Mouse (Mus musculus) CD8-positive naive resting alpha-beta T cell, adult 2 months (primary cell): ENCODE measurements at regions not wholly inside any gene's neighbourhood (a gene's known extent, or its start where the extent isn't known, plus 50 kb on each side); places are given as distances from the start of the nearest gene placed in this dataset.

Source experiments
- DNase-seq, 2 experiments: peaks; one replicate each; pipeline ENCODE4 v3.0.0; 2022; ENCODE audit warnings: low read depth in 2 of 2, low spot score in 2 of 2

DNA sequence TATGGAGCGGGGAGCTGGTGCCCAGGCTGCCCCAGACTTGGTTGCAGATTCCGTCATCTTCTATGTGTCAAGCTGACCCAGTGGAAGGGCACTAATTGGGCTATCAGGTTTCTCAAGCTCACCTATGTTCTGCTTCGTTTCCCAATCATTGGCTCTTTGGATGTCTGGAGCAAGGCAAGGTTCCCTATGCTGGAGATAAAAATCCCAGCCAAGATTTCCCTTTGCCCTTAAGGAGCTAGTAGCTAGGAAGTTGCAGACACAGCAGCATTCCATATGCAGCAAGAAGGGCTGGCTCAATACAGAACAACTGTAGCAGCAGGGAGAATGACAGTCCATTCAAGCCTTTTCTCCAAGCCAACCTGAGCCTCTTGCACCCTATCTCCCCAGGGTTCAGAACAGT, 159.2 kb upstream of the Zfp706 start:
- DNase-seq = no peak

DNA sequence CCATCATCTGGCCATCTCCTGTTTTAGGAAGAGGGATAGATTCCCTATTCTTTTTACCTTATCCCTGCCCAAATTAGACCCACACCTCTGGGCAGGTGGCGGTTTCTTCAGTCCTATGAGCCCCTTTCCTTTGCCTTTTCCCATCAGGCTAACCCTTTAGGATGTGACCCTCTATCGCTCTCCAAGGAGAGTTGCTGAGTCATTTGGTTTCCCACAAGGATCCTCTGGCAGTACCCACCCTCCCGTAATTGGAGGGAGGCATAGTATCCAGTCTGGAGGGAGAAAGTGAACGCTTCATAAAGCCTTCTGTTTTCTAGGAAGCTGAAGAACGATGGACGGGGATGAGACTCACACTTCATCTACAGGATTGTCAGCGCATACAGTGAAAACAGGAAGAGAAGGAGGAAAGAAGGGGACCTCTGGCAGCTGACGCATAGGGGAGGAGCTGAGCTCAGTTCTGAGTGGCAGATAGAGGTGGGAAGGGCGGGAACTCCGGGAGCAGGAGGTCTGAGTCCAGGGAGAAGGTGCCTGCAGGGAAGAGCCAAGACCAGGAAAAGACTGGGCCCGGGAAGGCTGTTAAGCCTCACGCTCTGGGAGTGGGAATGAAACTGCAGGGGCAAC, 158.4 kb upstream of the Zfp706 start:
- DNase-seq = no peak

DNA sequence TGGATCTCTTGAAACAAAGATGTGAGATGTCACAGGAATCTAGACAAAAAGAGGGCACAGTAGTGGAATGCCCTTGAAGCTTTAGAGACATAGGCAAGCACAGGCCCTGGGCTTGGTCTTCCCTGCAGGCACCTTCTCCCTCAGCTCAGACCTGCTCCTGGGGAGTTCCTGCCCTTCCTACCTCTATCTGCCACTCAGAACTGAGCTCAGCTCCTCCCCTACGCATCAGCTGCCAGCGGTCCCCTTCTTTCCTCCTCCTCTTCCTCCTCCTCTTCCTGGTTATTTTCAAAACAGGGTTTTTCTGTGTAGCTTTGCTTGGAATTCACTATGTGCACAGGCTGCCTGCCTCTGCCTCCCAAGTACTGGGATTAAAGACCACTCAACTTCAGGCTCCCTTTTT, 157.6 kb upstream of the Zfp706 start:
- no peak for DNase-seq

DNA sequence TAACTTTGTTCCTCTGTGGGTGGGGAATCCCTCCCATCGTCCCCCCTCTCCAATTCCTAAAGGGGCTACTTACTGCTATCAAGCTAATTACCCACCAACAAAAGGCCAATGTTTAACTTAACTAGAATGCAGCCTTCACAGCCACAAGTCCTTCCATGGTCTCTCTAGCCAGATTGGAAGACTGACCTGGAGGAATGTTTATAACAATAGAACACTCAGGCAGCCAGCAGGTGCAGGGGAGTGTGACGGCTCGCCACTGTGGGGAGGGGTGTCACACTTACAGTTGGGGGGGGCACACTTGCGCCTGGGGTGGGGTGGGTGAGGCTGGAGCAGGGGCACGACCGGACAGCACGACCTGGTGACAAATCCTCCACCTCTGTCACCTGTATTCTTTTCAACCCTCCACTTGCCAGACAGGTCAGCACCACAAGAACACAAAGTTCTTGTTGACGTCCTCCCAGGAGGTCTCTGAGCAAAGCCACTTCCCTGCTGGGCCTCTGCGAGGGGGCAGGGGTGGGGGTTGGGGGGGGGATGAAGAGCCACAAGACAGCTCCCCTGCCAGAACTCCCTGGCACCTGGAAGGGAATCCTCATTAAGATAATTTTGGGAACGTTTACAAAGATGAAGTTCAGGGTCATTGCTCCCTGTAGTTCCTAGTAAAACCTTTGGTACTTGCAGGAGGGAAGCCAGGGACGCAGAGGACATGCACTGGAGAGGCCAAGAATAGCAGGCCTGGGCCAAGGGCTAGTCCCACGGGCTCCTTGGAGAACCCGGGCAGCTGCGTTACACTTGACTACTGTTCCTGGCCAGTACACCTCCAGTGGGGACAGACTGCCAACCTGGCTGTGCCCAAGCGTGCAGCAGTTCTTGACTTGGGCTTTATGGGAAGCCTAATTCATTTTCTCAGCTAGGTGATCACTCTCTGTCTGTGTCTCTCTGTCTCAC, 156.9 kb upstream of the Zfp706 start:
- no peak for DNase-seq

DNA sequence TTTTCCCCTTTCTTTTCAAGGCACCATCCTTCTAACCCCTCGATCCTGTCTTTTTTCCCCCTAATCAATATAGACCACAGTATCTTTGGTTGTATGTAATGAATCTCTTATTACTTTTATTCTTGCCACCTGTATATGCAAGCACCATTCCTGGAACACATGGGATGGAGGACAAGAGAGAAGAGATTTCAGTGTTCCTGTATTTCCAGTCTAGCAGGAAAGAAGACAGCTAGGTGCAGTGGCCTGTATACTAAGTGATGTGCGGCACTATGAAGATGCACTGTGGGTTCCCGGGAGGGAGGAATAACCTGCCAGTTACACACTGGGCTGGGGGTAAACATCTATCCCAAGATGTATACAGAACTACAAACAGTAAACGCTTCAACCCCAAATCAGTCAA, 152.4 kb upstream of the Zfp706 start:
- DNase-seq = no peak

DNA sequence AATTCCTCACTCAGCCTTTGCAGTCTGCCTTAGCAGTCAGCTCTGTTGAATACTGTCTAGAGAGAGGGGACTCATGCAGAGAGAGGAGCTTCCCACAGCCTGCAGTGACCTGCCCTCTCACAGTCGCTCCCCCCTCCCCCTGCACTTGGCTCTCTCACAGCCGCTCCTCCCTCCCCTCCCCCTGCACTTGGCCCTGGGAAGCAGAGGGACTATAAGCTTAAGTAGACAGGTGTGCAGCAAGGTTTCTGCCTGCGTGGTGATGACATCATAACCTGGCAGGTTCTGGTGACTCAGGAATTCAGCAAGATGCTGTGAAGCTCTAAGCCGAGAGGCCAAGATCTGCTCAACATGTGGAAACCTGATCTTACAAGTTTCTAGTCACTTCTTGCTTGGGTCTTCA, 151.8 kb upstream of the Zfp706 start:
- DNase-seq = no peak

DNA sequence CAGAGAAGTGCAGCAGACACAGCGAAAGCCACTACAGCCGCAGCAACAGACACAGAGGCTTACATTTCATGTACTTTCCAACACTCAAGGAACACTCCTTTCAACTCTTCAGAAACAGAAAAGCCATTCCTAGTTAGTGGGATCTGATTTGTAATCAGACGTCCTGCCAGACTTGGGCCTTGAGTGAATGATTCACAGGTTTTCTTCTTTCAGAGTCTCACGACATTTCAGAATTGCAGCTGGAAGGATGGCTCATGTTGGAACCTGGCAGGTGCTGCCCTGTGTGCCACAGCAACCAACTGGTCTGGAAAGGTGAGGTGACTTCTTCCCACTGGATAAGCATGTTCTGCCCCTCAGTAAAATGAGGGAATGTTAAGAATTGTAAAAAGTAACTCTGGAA, 149.8 kb upstream of the Zfp706 start:
- no peak for DNase-seq

DNA sequence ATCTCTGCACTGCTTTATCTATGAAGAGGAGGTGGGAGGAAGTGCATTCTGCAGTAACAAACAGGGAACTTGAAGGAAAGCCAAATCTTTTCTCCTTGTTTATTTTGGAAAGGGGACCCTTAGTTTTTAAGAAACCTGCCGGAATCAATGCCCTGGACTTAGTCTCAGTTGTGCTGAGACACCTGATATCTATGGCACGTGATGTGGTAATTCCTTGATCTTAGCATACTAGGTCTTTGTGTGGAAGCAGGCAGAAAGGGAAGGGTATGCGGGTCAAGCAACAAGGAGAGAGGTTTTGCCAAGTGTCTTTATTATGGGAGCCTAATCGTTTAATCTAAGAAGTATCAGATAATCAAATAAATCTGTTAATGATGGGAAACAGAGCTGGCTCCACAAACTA, 147.4 kb upstream of the Zfp706 start:
- DNase-seq = no peak

DNA sequence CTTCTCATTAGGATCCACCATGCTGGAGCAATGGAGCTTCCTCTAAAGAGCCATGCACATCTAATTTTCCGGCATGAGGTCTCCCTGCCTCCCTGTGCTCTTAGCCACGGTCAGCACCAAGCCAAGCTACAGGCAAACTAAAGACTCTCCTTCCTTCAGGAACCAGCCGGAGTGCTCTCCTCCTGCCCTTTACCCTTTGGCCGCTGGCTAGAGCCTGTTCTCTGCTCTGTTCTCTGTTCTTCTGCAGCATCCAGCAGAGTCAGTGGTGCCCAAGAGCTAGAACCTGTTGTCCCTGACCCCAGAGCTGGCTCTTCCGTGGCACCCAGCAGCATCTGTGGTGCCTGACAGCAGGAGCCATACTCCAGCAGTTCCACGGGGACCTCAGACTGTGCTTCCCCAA, 145.6 kb upstream of the Zfp706 start:
- DNase-seq = no peak

DNA sequence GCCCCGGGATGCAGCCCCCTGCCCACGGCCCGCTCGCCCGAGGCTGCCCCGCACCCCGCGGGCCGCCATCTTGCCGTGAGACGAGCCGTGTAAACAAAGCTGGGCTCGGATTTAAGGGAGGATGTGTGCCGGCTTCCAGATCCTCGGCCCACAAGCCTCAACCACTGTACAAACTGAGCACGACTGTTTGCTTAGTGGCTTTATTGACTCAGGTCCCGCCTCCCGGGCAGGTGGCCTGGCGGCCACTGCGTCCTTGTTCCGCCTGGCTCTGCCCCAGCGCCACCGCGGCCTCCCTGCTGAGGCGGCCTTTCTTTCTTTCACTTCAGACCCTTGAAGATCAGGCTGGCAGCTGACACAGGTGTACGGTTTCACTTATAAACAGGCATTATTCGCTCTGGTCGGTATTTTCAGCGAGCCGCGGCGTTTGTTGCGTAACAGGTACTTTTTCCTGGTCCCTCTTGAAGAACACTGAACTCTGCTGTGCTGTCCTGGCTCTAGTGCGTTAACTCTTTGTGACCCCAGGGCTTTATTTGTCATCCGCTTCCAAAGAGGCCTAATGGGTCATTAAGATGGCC, 128.1 kb upstream of the Zfp706 start:
- DNase-seq = peak; percentile 43 to 58

DNA sequence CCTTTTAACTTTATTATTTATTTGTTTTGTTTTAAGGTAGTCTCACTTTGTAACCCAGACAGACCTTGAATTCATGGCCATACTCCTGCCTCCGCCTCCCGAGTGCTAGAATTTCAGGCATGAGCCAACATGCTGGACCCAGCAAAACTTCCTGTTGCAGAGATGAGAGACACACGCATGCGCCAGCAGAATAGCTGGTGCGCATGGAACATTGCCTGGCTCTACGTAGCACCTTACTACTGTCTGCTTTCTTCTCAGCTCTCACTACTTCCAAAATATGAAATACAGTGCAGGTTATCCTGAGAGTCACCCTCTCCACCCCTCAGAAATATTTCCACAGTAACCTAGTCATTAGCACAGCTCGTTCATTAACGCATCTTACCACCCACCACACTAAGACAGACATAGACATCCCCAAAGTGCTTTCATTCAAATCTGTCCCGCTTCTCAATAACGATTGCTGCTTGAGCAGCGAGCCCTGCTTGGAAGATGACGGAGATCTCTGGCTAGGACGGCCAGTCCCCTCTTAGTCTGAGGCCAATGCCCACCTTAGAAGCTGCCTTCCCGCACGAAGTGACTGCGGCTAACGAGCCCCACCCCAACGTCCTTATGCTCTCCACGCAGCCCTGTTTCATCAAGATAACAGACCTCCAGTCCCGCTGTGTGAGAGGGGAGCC, 127.5 kb upstream of the Zfp706 start:
- DNase-seq = no peak

DNA sequence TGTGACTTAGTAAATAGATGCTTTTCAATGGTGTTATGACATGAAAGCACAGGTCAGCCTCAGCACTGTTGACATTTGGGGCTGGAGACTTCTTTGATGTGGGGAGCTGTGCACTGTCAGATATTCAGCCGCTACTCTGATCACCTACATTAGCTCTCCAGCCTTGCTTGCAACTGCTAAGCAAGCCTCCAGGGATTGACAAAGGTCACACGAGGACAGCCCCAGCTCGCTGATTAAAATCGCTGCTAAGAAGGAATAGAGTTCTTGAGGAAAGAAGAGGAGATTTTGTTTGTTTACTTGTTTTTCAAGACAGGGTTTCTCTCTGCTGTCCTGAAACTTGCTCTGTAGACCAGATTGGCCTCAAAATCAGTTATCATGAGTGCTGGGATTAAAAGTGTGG, 126.8 kb upstream of the Zfp706 start:
- DNase-seq = no peak

DNA sequence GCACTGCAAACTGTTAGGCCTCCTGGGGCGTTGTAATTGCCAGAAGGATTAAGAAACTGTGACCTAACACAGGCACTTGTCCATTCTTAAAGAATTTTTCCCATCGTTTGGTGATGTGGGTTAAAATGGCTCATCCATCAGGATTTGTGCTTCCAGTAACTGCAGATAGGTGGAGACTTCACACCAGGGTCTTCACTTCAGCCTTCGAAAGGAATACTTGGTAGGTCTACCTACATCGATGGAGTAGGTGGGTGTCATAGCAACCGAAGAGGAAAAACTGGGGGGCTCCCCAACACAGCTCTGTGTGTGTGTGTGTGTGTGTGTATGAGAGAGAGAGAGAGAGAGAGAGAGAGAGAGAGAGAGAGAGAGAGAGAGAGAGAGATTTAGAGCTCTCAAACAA, 126.3 kb upstream of the Zfp706 start:
- DNase-seq = no peak

DNA sequence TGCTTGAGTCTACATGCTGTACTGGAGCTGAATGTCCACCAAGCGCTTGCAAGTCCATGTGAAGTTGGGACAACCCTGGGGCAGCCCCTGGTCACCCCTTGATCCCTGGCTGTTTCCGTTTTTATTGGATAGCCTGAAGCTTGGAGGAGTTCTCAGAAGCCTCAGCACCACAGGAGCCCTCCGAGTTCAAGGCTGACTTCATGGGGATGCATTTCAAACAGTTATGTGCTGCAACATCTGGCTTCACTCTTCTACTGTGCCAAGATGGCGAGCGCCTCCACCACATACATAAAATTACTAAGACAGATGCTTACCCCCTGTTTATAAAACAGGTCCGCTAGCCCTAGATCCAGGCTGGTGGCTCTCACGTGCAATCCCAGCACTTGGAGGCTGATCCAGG, 120.1 kb upstream of the Zfp706 start:
- no peak for DNase-seq

DNA sequence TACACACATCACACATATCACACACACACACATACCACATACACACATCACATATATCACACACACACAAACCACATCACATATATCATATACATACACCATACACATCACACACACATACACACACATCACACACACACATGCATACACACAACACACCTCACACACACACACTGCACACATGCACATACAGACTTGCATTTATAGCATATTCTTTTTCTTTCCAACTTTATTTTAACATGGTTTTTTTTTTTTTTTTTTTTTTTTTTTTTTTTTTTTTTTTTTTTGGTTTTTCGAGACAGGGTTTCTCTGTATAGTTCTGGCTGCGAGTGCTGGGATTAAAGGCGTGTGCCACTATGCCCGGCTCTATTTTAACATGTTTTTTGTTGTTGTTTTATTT, 119.6 kb upstream of the Zfp706 start:
- no peak for DNase-seq

DNA sequence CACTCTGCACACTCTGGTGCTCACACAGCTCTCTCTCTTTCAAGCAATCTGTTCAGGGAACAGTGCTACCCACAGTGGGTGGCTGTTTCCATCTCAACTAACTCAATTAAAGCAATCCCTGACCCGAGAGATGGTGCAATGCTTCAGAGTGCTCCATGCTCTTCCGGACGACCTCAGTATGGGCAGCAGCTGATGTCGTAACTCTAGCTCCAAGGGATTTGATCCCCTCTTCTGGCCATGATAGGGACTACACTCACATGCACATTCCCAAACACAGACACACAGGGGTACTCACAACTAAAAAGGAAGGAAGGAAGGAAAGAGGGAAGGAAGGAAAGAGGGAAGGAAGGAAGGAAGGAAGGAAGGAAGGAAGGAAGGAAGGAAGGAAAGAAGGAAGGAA, 118.2 kb upstream of the Zfp706 start:
- DNase-seq = no peak

DNA sequence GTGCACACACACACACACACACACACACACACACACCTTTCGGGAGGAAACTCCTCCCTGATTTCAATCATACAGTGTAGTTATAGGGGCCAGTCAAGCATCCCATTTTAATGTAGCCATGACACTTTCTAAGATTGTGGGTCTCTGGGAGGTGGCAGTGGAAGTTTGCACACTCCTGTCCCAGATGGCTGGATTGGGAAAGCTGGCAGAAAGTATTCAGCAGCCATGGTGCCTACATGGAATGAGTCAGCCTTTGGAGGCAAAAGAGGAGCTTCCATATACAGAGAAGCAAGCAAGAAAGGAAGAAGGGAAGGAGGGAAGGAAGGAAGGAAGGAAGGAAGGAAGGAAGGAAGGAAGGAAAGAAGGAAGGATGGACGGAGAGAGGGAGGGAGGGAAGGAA, 117.4 kb upstream of the Zfp706 start:
- no peak for DNase-seq

DNA sequence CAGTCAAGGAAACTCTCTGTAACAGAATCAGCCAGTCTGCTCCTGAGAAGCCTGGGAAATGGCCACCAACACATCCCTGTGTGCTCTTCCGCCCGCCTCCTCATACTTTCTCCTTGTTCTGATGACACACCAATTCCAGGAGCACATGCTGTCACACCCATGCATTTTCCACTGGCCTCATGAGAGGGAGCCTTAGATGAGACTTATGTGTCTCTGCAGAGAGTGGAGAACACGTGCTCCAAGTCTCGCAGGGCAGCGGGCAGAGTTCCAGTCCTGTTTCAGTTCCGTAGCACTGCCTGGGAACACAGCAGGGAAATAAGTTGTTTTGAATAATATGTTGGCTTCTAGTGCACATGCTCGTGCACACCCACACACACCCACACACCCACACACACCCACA, 116.7 kb upstream of the Zfp706 start:
- DNase-seq = no peak

DNA sequence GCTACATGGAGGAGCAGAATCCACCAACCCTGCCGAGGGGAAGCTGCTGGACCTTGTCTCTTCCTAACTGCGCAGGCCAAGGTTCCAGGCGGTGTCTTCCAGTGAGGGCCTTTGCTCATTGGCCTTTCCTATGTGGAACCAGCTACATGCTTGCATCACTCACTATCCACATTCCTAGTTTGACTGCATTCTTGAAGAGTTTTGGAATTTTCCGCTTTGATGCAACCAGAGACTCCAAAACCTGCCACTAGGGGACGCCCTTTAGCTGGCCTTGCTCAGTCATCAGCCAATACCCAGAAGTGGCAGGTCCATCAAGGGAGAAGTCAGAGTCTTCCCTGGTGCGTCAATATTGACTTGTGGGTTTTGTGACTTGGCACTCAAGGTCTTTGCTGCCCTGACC, 112.8 kb upstream of the Zfp706 start:
- DNase-seq = peak; percentile 41 to 63

DNA sequence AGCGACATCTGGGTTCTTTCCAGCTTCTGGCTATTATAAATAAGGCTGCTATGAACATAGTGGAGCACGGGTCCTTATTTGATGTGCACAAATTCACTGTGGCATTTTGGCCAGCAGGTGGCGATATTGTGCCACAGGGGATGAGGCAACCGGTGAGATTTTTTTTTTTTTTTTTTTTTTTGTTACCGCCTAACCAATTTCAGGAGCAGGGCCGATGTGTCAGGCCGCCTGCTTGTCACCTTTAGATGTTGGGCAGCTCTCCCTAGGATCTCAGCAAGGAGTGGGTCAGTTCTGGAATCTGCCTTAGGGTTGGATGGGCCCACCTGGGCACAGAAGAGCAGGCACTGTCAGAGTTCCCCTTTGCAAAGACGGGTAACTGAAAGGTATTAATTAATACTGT, 106.5 kb upstream of the Zfp706 start:
- peak; percentile 50 to 66 for DNase-seq

DNA sequence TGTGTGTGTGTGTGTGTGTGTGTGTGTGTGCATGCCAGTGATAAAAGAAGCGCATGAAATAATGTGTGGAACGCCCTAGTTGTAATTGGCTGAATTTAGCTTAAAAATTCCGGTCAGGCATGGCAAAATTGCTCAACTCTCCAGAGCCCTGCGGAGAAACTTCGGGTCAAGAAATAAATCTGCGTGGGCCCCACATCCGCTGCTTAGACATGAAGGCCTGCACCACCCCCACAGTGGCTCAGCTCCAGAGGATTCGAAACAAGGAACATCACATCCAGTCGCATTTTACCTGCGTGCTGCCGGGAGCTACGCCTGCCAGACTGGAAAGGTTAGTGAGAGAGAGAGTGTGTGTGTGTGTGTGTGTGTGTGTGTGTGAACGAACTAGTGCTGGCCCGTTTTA, 102.9 kb upstream of the Zfp706 start:
- DNase-seq = no peak

DNA sequence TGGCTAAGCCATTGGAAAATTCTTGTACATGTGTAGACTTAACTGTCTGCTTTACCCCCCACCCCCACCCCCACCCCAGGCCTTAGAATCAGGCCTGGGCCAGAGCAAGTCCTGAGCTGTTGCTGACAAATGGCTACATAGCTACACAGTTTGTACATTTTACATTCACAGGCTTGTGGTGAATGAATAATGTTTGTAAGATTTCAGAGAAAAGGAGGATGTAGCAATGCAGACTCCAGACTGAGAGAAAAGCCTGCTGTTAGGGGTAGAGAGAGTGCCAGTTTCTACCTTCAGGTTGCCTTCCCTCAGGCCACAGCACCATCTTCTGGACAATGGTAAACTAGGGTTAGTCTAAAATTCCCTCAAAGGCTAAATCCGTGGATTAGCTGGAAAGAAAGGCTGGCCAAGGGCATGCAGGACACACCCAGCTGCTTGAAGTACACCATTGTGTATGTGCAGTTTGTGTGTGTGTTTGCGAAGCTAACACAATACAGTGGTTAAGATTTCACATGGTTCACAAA, 94.5 kb upstream of the Zfp706 start:
- DNase-seq = no peak
